Mouse (Mus musculus) embryonic facial prominence, embryonic 10.5 days (tissue): ENCODE measurements around the gene Auts2. TPM values are rescaled to one million over a fixed set of nuclear protein-coding genes. Genes with fewer than 3 reads are reported as not detected.
A peak's percentile ranks its signal among the peaks of the same experiment; 100 is the strongest.

Experiments
- DNase-seq: peaks from one replicate; pipeline ENCODE4 v3.0.0-alpha.2; 2017; ENCODE audit warnings: low spot score
- H3K27ac ChIP-seq: fragments of 300-500 bp; sonication (generic); replicated peaks from 2 replicates; pipeline ENCODE4 v1.5.1; 2016; ENCODE audit warnings: mild to moderate bottlenecking
- H3K27me3 ChIP-seq: fragments of 300-500 bp; sonication (generic); replicated peaks from 2 replicates; pipeline ENCODE4 v1.6.1; 2016; ENCODE audit warnings: low read depth, mild to moderate bottlenecking; ENCODE audit not compliant: poor library complexity, severe bottlenecking
- H3K36me3 ChIP-seq: fragments of 300-500 bp; sonication (generic); replicated peaks from 2 replicates; pipeline ENCODE4 v1.6.1; 2016; ENCODE audit warnings: mild to moderate bottlenecking, moderate library complexity
- H3K4me1 ChIP-seq: fragments of 300-500 bp; sonication (generic); 2 replicates; pipeline ENCODE4 v1.6.1; 2016
- H3K4me3 ChIP-seq: fragments of 300-500 bp; sonication (generic); 2 replicates; pipeline ENCODE4 v1.5.1; 2016; ENCODE audit warnings: mild to moderate bottlenecking, moderate library complexity
- H3K9me3 ChIP-seq: fragments of 300-500 bp; sonication (generic); 2 replicates; pipeline ENCODE4 v1.6.1; 2016; ENCODE audit warnings: mild to moderate bottlenecking
- WGBS: fragments of 180-500 bp; shearing (Covaris S2); methylation state at CpG from one replicate; pipeline ENCODE4 v1.1.7; 2016; 5-methylcytosine and 5-hydroxymethylcytosine counted together
- polyA plus RNA-seq: library from polyadenylated mRNA; unstranded; fragments of >200 nt; fragmentation: Nextera tagmentation; extraction: Ambion mirVana; gene quantifications from 2 replicates; pipeline ENCODE4 v1.2.1, GENCODE M21; 2016

Auts2 gene
- polyA plus RNA-seq, 1 experiment from 2014 or later, result 50.0 TPM

DNA sequence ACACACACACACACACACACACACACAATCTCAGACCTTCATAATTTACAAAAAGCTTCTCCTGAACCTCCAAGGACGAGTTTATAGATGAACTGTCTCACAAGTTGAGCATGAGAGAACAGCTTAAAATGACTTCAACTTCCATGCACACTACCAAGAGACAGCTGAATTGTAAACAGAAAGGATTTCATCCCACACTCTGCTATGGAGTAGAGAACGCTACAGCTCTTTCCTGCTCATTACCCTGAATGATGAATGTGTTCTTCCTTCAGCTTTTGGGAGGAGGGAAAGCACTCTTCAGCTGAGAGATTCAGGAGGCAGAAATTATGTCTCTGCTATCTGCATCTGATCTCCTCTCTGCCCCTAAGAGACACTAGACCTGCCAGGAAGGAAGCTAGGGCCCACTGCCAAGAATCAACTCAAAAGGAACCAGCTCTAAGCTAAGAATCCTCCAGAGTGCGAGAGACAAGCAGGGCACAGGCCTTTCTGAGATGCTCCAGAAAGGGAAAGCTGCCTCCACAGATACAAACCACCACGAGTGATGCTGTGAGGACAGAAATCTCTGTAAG lies 342.0 kb downstream of the Auts2 start:
- Histone ChIP-seq H3K4me1 (peaks cover 17% of the 10 kb centered on the region), H3K36me3 (no peaks in the 10 kb centered on the region), H3K9me3 (no peaks in the 10 kb centered on the region), H3K4me3 (no peak overlapping the region), H3K27ac (no peak overlapping the region), H3K27me3 (no peaks in the 10 kb centered on the region)
- WGBS, result 75% methylated on average over 4 of the region's 4 CpGs
- DNase-seq, result no peak

DNA sequence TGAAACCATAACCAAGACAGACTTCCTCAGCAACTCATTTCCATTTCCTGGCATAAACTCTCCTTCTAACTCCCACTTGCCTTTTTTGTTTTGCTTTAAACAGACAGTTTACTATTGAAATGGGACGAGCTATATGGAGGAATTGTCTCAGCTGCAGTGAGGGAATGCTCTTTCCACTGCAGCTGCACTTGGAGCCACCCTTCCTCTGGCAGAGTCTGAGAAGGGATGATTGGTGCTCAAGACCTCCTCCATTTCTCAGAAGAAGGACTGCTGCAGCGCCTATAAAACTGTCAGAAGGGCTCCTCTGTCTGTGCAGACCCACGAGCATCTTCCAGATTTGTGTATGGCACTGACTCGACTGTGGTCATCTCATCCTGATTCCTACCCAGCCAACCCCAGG lies 342.5 kb downstream of the Auts2 start:
- 82% methylated on average over 4 of the region's 4 CpGs for WGBS
- Histone ChIP-seq H3K4me1 (peaks cover 17% of the 10 kb centered on the region), H3K4me3 (no peak overlapping the region), H3K9me3 (no peaks in the 10 kb centered on the region), H3K27me3 (no peaks in the 10 kb centered on the region), H3K27ac (no peak overlapping the region), H3K36me3 (no peaks in the 10 kb centered on the region)
- no peak for DNase-seq

DNA sequence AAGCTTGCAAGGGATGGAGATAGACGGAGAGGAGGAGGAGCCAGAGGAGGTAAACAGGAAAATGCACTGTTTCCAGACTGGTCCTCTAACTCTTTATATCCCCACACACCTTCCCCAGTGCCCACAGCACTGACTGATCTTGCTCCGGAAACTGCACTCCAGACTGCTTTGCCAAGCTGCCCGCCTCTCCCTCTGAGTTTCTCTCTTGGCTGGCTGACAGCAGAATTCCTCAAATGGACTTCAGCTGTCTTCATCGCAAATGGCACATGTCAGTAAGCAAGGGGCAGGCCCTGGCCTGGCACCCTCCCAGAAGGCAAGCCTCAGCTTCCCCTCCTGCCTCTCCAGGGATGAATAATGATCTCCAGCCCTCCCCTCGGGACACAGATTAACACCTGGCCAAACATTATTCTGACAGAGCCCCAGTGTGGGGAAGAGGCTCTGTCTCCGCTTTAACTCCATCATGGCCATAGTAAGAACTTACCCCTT lies 348.1 kb downstream of the Auts2 start:
- Histone ChIP-seq H3K27ac (peak overlapping the region; percentile 57; the same call in 1 of the 2 replicates), H3K9me3 (no peaks in the 10 kb centered on the region), H3K4me1 (peaks cover 31% of the 10 kb centered on the region), H3K27me3 (no peaks in the 10 kb centered on the region), H3K4me3 (peak overlapping the region; percentile 36; the same call in 1 of the 2 replicates), H3K36me3 (no peaks in the 10 kb centered on the region)
- WGBS, result 25% methylated on average over 6 of the region's 6 CpGs
- DNase-seq, result peak; percentile 46

DNA sequence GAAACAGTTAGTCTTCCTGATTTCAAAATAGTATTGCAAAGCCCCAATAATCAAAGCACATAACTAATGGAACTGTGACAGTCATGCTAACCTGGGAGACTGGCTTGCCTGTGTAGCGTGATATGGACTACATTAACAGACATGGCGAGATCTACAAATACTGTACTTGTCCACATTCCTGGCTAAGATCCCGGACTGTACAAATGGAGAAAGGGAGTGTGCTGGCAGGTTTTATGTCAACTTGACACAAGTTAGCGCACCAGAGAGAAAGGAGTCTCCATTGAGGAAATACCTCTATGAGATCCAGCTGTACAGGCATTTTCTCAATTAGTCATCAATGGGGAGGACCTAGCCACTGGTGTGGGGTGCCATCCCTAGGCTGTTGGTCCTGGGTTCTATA lies 353.0 kb downstream of the Auts2 start:
- Histone ChIP-seq H3K36me3 (no peaks in the 10 kb centered on the region), H3K4me3 (no peak overlapping the region), H3K27ac (no peak overlapping the region), H3K27me3 (no peaks in the 10 kb centered on the region), H3K9me3 (no peaks in the 10 kb centered on the region), H3K4me1 (peaks cover 73% of the 10 kb centered on the region)
- DNase-seq, result no peak
- WGBS, result 92% methylated on average over 4 of the region's 4 CpGs

DNA sequence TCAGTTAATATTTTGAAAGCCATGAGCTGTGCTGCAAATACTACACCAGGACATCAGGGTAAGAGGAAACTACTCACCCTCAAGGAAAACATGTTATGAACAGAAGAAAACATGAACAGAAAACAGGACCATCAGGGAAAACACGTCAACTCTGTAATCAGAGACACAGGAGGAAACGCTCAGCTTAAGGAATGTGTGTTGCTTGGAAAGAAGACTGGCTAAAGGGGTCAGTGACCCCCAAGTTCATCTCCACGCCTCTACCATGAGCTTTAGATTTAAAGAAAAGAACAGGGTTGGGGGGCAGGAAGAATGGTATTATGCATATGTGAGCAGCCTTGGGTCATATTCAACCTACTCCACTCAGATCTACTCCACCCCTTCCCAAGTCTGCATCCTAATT lies 356.5 kb downstream of the Auts2 start:
- Histone ChIP-seq H3K27ac (peak overlapping the region; percentile 65), H3K4me3 (peak overlapping the region; percentile 31), H3K27me3 (no peaks in the 10 kb centered on the region), H3K4me1 (peaks cover 76% of the 10 kb centered on the region), H3K9me3 (no peaks in the 10 kb centered on the region), H3K36me3 (no peaks in the 10 kb centered on the region)
- DNase-seq, result peak; percentile 18
- WGBS, result 16% methylated on average over 3 of the region's 3 CpGs

DNA sequence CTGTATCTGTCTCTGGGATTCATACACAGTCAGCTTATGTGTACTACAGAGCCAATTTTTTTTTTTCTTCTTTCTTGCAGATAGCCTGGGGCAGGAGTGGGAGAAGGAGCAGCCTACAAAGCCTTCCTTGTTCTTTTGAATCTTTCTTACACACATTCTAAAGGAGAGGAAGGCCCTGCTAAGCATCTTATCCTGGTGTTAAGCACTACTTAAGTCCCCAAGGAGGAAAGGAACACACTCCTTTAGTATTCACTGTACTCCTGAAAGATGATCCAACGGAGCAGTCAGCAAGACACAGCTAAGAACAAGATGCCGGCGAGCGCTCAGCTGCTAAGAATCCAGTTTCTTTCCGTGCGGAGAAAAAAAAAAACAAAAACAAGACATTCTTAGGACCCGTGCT lies 356.9 kb downstream of the Auts2 start:
- H3K4me3 ChIP-seq, result peak overlapping the region; percentile 31
- DNase-seq, result peak; percentile 43
- H3K4me1 ChIP-seq, result peaks cover 76% of the 10 kb centered on the region
- 15% methylated on average over 7 of the region's 7 CpGs for WGBS
- H3K36me3 ChIP-seq, result no peaks in the 10 kb centered on the region
- H3K27me3 ChIP-seq, result no peaks in the 10 kb centered on the region
- H3K9me3 ChIP-seq, result no peaks in the 10 kb centered on the region
- H3K27ac ChIP-seq, result peak overlapping the region; percentile 65

DNA sequence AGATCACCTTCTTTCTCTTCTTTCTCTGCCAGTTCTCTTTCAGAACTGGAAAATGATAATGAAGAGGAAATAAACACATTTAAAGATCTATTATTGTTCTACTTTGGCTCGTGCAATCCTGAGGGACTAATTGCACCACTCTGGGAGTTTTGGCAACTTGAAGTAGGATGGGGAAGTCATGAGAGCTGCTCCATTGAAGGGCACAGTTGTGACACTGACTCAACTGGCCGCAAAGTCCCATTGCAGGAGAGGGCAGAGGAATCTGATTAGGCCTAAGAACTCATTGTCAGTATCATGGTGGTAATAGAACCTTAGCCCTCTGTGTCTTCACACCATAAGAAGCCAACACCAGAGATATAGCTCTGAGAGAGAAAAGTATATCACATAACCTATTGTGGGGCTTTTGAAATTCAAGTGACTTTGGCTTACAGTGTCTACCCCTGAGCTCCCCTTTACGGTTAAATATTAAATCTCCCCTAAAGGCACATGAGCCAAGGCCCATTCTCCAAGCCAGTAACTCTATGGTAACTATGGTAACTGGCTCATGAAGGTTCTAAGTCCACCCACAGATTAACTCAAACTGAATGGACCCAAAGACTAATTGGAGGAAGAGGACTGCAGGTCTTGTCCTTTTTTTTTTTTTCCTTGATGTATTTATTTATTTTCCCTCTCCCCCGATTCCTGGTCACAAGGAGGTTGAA lies 358.6 kb downstream of the Auts2 start:
- WGBS, result 70% methylated on average over 4 of the region's 4 CpGs
- no peaks in the 10 kb centered on the region for H3K27me3 ChIP-seq
- no peak overlapping the region for H3K4me3 ChIP-seq
- no peaks in the 10 kb centered on the region for H3K9me3 ChIP-seq
- no peaks in the 10 kb centered on the region for H3K36me3 ChIP-seq
- peaks cover 62% of the 10 kb centered on the region for H3K4me1 ChIP-seq
- no peak for DNase-seq
- no peak overlapping the region for H3K27ac ChIP-seq

DNA sequence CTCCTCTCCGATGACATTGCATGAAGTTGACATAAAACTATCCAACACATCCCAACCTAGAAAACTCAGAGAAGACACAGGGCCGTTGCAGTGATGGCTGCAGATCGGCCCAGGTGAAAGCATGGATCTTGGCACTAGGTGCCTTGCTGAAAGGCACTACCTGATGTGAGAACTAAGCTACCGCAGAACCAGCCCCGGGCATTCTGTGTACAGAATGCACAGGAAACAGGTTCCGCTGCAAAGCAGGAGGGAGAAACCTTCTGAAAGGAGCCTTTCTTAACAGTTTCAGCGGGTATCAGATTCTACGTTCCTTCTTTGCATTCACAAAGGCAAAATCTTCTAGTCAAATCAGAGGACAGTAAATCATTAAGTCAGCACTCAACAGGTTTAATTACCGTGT lies 361.1 kb downstream of the Auts2 start:
- Histone ChIP-seq H3K4me1 (peaks cover 37% of the 10 kb centered on the region), H3K36me3 (no peaks in the 10 kb centered on the region), H3K27ac (no peak overlapping the region), H3K9me3 (no peaks in the 10 kb centered on the region), H3K27me3 (no peaks in the 10 kb centered on the region), H3K4me3 (no peak overlapping the region)
- WGBS, result 78% methylated on average over 9 of the region's 9 CpGs
- no peak for DNase-seq

DNA sequence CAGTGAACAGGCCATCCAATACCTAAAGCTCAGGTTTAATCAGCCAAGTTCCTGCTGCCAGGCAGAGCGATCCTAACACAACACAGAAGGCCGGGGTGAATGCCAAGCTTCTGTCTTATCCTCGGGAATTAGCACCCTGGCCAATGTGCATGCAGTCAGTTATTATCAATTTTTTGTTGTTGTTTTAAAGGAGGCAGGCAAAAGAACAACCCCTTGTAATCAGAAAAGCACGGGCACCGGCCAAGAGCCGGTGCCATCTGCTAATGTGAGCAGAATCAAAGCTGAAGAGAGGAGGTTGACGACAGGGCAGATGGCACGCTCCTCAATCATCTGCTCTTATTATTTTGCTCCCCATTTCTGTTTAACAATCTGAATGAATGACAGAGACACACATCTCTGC lies 373.1 kb downstream of the Auts2 start:
- Histone ChIP-seq H3K36me3 (no peaks in the 10 kb centered on the region), H3K4me3 (no peak overlapping the region), H3K4me1 (peaks cover 9% of the 10 kb centered on the region; the same call in 1 of the 2 replicates), H3K27me3 (no peaks in the 10 kb centered on the region), H3K9me3 (no peaks in the 10 kb centered on the region), H3K27ac (no peak overlapping the region)
- 90% methylated on average over 8 of the region's 8 CpGs for WGBS
- DNase-seq, result no peak

DNA sequence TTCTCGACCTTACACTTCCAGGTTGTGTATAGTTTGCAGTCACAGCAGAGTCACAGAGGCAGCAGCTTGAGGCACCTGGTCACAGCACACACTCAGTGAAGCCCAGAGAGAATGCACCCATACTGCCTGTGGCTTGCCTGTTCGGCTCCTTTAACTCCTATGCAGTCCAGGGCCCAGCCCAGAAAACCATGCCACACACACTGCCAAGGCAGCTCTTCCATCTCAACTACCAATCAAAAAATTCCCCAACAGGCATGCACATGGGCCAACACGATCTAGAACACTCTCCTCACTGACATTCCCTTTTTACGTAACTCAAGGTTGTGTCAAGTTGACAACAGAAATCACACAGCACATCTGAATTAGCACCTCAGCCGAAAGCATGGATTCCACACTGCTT lies 374.3 kb downstream of the Auts2 start:
- Histone ChIP-seq H3K36me3 (no peaks in the 10 kb centered on the region), H3K27me3 (no peaks in the 10 kb centered on the region), H3K27ac (no peak overlapping the region), H3K9me3 (no peaks in the 10 kb centered on the region), H3K4me3 (no peak overlapping the region), H3K4me1 (peaks cover 9% of the 10 kb centered on the region; the same call in 1 of the 2 replicates)
- no peak for DNase-seq
- 88% methylated on average over 5 of the region's 5 CpGs for WGBS

DNA sequence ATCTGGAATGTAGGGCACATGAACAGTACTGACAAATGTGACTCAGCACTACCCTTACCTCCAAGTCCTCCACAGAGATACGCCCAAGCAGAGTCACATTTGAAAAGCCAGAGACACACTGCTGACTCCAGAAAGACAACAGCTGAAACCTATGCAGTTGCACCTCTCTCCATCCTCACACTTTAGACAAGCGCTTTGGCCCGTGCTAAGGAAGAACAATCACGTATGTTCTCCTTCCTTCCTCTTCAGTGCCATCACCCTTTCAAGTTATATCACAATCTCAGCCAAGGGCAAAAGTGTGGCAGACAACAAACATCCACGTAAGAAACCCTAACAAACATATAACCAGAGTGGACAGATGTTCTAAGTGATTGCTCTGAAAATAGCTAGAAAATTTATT lies 374.9 kb downstream of the Auts2 start:
- Histone ChIP-seq H3K9me3 (no peaks in the 10 kb centered on the region), H3K4me1 (peaks cover 13% of the 10 kb centered on the region; the same call in 1 of the 2 replicates), H3K4me3 (no peak overlapping the region), H3K36me3 (no peaks in the 10 kb centered on the region), H3K27me3 (no peaks in the 10 kb centered on the region), H3K27ac (no peak overlapping the region)
- no peak for DNase-seq
- 91% methylated on average over 5 of the region's 5 CpGs for WGBS

DNA sequence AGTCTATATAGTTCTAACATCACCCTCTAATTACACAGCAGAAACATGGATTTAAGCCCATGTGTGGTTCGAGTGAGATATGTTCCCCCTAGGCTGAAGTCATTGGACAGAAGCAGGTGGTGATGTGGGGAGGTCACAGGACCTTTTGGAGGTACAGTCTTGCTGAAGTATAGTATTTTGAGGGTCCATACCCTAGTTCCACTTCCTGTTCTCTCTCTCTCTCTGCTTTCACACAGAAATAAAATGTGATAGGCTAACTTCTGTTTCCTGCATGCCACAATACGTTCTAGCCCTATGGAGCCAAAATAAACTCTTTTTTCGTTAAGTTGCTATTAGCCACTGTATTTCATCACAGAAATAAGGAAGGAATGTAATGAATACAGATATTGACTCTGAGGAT lies 376.6 kb downstream of the Auts2 start:
- no peak overlapping the region for H3K4me3 ChIP-seq
- 84% methylated on average over 3 of the region's 3 CpGs for WGBS
- H3K4me1 ChIP-seq, result peaks cover 19% of the 10 kb centered on the region
- no peaks in the 10 kb centered on the region for H3K27me3 ChIP-seq
- no peak overlapping the region for H3K27ac ChIP-seq
- H3K9me3 ChIP-seq, result no peaks in the 10 kb centered on the region
- no peaks in the 10 kb centered on the region for H3K36me3 ChIP-seq
- no peak for DNase-seq

DNA sequence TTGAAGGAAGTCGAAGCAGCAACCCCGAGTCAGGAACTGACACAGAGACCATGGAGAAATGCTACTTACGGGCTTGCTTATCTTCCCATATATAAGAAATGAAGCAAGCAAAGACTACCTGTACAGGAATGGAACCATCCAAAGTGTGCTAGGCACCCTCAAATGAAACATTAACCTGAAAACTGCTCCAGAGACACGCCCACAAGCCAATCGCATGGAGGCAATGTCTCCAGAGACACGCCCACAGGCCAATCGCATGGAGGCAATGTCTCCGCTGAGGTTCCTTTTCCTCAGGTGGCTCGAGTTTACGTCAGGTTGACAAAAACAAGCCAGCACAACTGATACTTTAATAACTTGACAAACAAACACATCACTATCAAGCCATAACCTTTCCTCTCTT lies 379.2 kb downstream of the Auts2 start:
- DNase-seq, result no peak
- H3K4me1 ChIP-seq, result peaks cover 33% of the 10 kb centered on the region
- no peaks in the 10 kb centered on the region for H3K9me3 ChIP-seq
- 77% methylated on average over 10 of the region's 10 CpGs for WGBS
- H3K36me3 ChIP-seq, result no peaks in the 10 kb centered on the region
- no peaks in the 10 kb centered on the region for H3K27me3 ChIP-seq
- no peak overlapping the region for H3K4me3 ChIP-seq
- no peak overlapping the region for H3K27ac ChIP-seq
